Mouse (Mus musculus): ENCODE results near the gene Dhrs4. TPM values are rescaled to one million over a fixed set of nuclear protein-coding genes. Genes with fewer than 3 reads are reported as not detected.

Gene Dhrs4
- polyA plus RNA-seq, 1 experiment from 2014 or later = 61.0 TPM

GRCm38 (mm10) chr14:55458761-55459160 lies 19.8 kb upstream of the Dhrs4 start:
- Histone ChIP-seq H3K9me3 (ENCODE audit: control insufficient read depth, low read length) (0 out of 2 replicates have a peak, but pooled peaks cover 1% of the 10 kb centered on the region), H3K27ac (ENCODE audit: low read depth) (no peak overlapping the region), H3K4me2 (ENCODE audit: low read length) (no peak overlapping the region), H3K9ac (ENCODE audit: low read length) (no peak overlapping the region), H3K27me3 (replicated peaks; ENCODE audit: control insufficient read depth, insufficient read depth, low read length) (no peaks in the 10 kb centered on the region), H3K4me1 (replicated peaks; ENCODE audit: control insufficient read depth, insufficient read depth, low read length) (no peaks in the 10 kb centered on the region), H3K36me3 (ENCODE audit: control insufficient read depth, insufficient read depth, low read length) (no peaks in the 10 kb centered on the region), H3K4me3 (ENCODE audit: low read depth, low read length) (no peak overlapping the region)
- ATAC-seq (replicated peaks; ENCODE audit: low FRiP score, low TSS enrichment, low read depth) = no peak
- 75% methylated on average over 3 of the region's 3 CpGs for WGBS
- no peak for DNase-seq (ENCODE audit: low spot score)

GRCm38 (mm10) chr14:55459796-55460195 lies 18.8 kb upstream of the Dhrs4 start:
- Histone ChIP-seq H3K4me2 (ENCODE audit: low read length) (no peak overlapping the region), H3K9me3 (ENCODE audit: control insufficient read depth, low read length) (no peaks in the 10 kb centered on the region), H3K9ac (ENCODE audit: low read length) (no peak overlapping the region), H3K27me3 (replicated peaks; ENCODE audit: control insufficient read depth, insufficient read depth, low read length) (no peaks in the 10 kb centered on the region), H3K36me3 (ENCODE audit: control insufficient read depth, insufficient read depth, low read length) (no peaks in the 10 kb centered on the region), H3K4me1 (replicated peaks; ENCODE audit: control insufficient read depth, insufficient read depth, low read length) (no peaks in the 10 kb centered on the region), H3K4me3 (ENCODE audit: low read depth, low read length) (no peak overlapping the region), H3K27ac (ENCODE audit: low read depth) (no peak overlapping the region)
- WGBS = 51% methylated on average over 4 of the region's 4 CpGs
- DNase-seq (ENCODE audit: low spot score) (no peak), ATAC-seq (replicated peaks; ENCODE audit: low FRiP score, low TSS enrichment, low read depth) (no peak)

GRCm38 (mm10) chr14:55460297-55460696 lies 18.3 kb upstream of the Dhrs4 start:
- ATAC-seq (replicated peaks; ENCODE audit: low FRiP score, low TSS enrichment, low read depth) (no peak), DNase-seq (ENCODE audit: low spot score) (no peak)
- Histone ChIP-seq H3K9me3 (ENCODE audit: control insufficient read depth, low read length) (no peaks in the 10 kb centered on the region), H3K27ac (ENCODE audit: low read depth) (no peak overlapping the region), H3K27me3 (replicated peaks; ENCODE audit: control insufficient read depth, insufficient read depth, low read length) (no peaks in the 10 kb centered on the region), H3K36me3 (ENCODE audit: control insufficient read depth, insufficient read depth, low read length) (no peaks in the 10 kb centered on the region), H3K4me1 (replicated peaks; ENCODE audit: control insufficient read depth, insufficient read depth, low read length) (no peaks in the 10 kb centered on the region), H3K9ac (ENCODE audit: low read length) (no peak overlapping the region), H3K4me2 (ENCODE audit: low read length) (no peak overlapping the region), H3K4me3 (ENCODE audit: low read depth, low read length) (no peak overlapping the region)
- WGBS = 72% methylated on average over 10 of the region's 10 CpGs

- no peaks in the 10 kb centered on the region for H3K27me3 ChIP-seq (replicated peaks; ENCODE audit: control insufficient read depth, insufficient read depth, low read length)
- no peak overlapping the region for H3K27ac ChIP-seq (ENCODE audit: low read depth)
- no peak overlapping the region for H3K4me3 ChIP-seq (ENCODE audit: low read depth, low read length)
- H3K9me3 ChIP-seq (ENCODE audit: control insufficient read depth, low read length) = no peaks in the 10 kb centered on the region
- no peak for DNase-seq (ENCODE audit: low spot score)
- H3K4me2 ChIP-seq (ENCODE audit: low read length) = no peak overlapping the region
- no peak for ATAC-seq (replicated peaks; ENCODE audit: low FRiP score, low TSS enrichment, low read depth)
- no peak overlapping the region for H3K9ac ChIP-seq (ENCODE audit: low read length)
- WGBS = 21% methylated on average over 4 of the region's 4 CpGs
- H3K36me3 ChIP-seq (ENCODE audit: control insufficient read depth, insufficient read depth, low read length) = no peaks in the 10 kb centered on the region
- no peaks in the 10 kb centered on the region for H3K4me1 ChIP-seq (replicated peaks; ENCODE audit: control insufficient read depth, insufficient read depth, low read length)
Observed at GRCm38 (mm10) chr14:55461757-55462156, 16.8 kb upstream of the Dhrs4 start.

GRCm38 (mm10) chr14:55466481-55466880 lies 12.1 kb upstream of the Dhrs4 start:
- H3K27me3 ChIP-seq (replicated peaks; ENCODE audit: control insufficient read depth, insufficient read depth, low read length) = no peaks in the 10 kb centered on the region
- no peak for ATAC-seq (replicated peaks; ENCODE audit: low FRiP score, low TSS enrichment, low read depth)
- no peaks in the 10 kb centered on the region for H3K36me3 ChIP-seq (ENCODE audit: control insufficient read depth, insufficient read depth, low read length)
- H3K27ac ChIP-seq (ENCODE audit: low read depth) = no peak overlapping the region
- 0 out of 2 replicates have a peak, but pooled peaks cover 5% of the 10 kb centered on the region for H3K4me1 ChIP-seq (replicated peaks; ENCODE audit: control insufficient read depth, insufficient read depth, low read length)
- no peak overlapping the region for H3K4me2 ChIP-seq (ENCODE audit: low read length)
- no peaks in the 10 kb centered on the region for H3K9me3 ChIP-seq (ENCODE audit: control insufficient read depth, low read length)
- DNase-seq (ENCODE audit: low spot score) = no peak
- no peak overlapping the region for H3K4me3 ChIP-seq (ENCODE audit: low read depth, low read length)
- WGBS = 71% methylated on average over 4 of the region's 4 CpGs
- H3K9ac ChIP-seq (ENCODE audit: low read length) = no peak overlapping the region

GRCm38 (mm10) chr14:55467108-55467507 lies 11.4 kb upstream of the Dhrs4 start:
- ATAC-seq (replicated peaks; ENCODE audit: low FRiP score, low TSS enrichment, low read depth) (no peak), DNase-seq (ENCODE audit: low spot score) (no peak)
- WGBS = 72% methylated on average over 7 of the region's 7 CpGs
- H3K9ac ChIP-seq (ENCODE audit: low read length) = no peak overlapping the region
- no peak overlapping the region for H3K4me2 ChIP-seq (ENCODE audit: low read length)
- no peaks in the 10 kb centered on the region for H3K9me3 ChIP-seq (ENCODE audit: control insufficient read depth, low read length)
- H3K36me3 ChIP-seq (ENCODE audit: control insufficient read depth, insufficient read depth, low read length) = no peaks in the 10 kb centered on the region
- H3K27me3 ChIP-seq (replicated peaks; ENCODE audit: control insufficient read depth, insufficient read depth, low read length) = no peaks in the 10 kb centered on the region
- 0 out of 2 replicates have a peak, but pooled peaks cover 5% of the 10 kb centered on the region for H3K4me1 ChIP-seq (replicated peaks; ENCODE audit: control insufficient read depth, insufficient read depth, low read length)
- H3K4me3 ChIP-seq (ENCODE audit: low read depth, low read length) = no peak overlapping the region
- no peak overlapping the region for H3K27ac ChIP-seq (ENCODE audit: low read depth)

GRCm38 (mm10) chr14:55468301-55468741 lies 10.2 kb upstream of the Dhrs4 start:
- no peak overlapping the region for H3K4me3 ChIP-seq (ENCODE audit: low read depth, low read length)
- no peaks in the 10 kb centered on the region for H3K36me3 ChIP-seq (ENCODE audit: control insufficient read depth, insufficient read depth, low read length)
- no peaks in the 10 kb centered on the region for H3K27me3 ChIP-seq (replicated peaks; ENCODE audit: control insufficient read depth, insufficient read depth, low read length)
- H3K4me2 ChIP-seq (ENCODE audit: low read length) = no peak overlapping the region
- H3K4me1 ChIP-seq (replicated peaks; ENCODE audit: control insufficient read depth, insufficient read depth, low read length) = 0 out of 2 replicates have a peak, but pooled peaks cover 5% of the 10 kb centered on the region
- no peak overlapping the region for H3K27ac ChIP-seq (ENCODE audit: low read depth)
- 79% methylated on average over 2 of the region's 2 CpGs for WGBS
- ATAC-seq (replicated peaks; ENCODE audit: low FRiP score, low TSS enrichment, low read depth) (no peak), DNase-seq (ENCODE audit: low spot score) (no peak)
- no peak overlapping the region for H3K9ac ChIP-seq (ENCODE audit: low read length)
- H3K9me3 ChIP-seq (ENCODE audit: control insufficient read depth, low read length) = no peaks in the 10 kb centered on the region

GRCm38 (mm10) chr14:55469041-55469440 lies 9.5 kb upstream of the Dhrs4 start:
- no peak for DNase-seq (ENCODE audit: low spot score)
- no peak overlapping the region for H3K4me3 ChIP-seq (ENCODE audit: low read depth, low read length)
- H3K4me1 ChIP-seq (replicated peaks; ENCODE audit: control insufficient read depth, insufficient read depth, low read length) = 0 out of 2 replicates have a peak, but pooled peaks cover 5% of the 10 kb centered on the region
- H3K27ac ChIP-seq (ENCODE audit: low read depth) = no peak overlapping the region
- H3K4me2 ChIP-seq (ENCODE audit: low read length) = no peak overlapping the region
- no peaks in the 10 kb centered on the region for H3K27me3 ChIP-seq (replicated peaks; ENCODE audit: control insufficient read depth, insufficient read depth, low read length)
- no peak for ATAC-seq (replicated peaks; ENCODE audit: low FRiP score, low TSS enrichment, low read depth)
- 62% methylated on average over 2 of the region's 2 CpGs for WGBS
- H3K9me3 ChIP-seq (ENCODE audit: control insufficient read depth, low read length) = no peaks in the 10 kb centered on the region
- H3K36me3 ChIP-seq (ENCODE audit: control insufficient read depth, insufficient read depth, low read length) = no peaks in the 10 kb centered on the region
- H3K9ac ChIP-seq (ENCODE audit: low read length) = no peak overlapping the region

GRCm38 (mm10) chr14:55469821-55470220 lies 8.7 kb upstream of the Dhrs4 start:
- DNase-seq (ENCODE audit: low spot score) (no peak), ATAC-seq (replicated peaks; ENCODE audit: low FRiP score, low TSS enrichment, low read depth) (no peak)
- WGBS = 53% methylated on average over 6 of the region's 6 CpGs
- H3K27me3 ChIP-seq (replicated peaks; ENCODE audit: control insufficient read depth, insufficient read depth, low read length) = no peaks in the 10 kb centered on the region
- H3K9ac ChIP-seq (ENCODE audit: low read length) = no peak overlapping the region
- H3K27ac ChIP-seq (ENCODE audit: low read depth) = no peak overlapping the region
- H3K4me3 ChIP-seq (ENCODE audit: low read depth, low read length) = no peak overlapping the region
- H3K9me3 ChIP-seq (ENCODE audit: control insufficient read depth, low read length) = no peaks in the 10 kb centered on the region
- H3K4me2 ChIP-seq (ENCODE audit: low read length) = no peak overlapping the region
- no peaks in the 10 kb centered on the region for H3K36me3 ChIP-seq (ENCODE audit: control insufficient read depth, insufficient read depth, low read length)
- H3K4me1 ChIP-seq (replicated peaks; ENCODE audit: control insufficient read depth, insufficient read depth, low read length) = 0 out of 2 replicates have a peak, but pooled peaks cover 5% of the 10 kb centered on the region
